Mouse (Mus musculus): ENCODE data around the gene Mfap4. TPM values are rescaled to one million over a fixed set of nuclear protein-coding genes. Genes with fewer than 3 reads are reported as not detected.
A peak's percentile ranks its signal among the peaks of the same experiment; 100 is the strongest.

Gene Mfap4
- polyA plus RNA-seq, 1 experiment from 2014 or later = 229 TPM

DNA sequence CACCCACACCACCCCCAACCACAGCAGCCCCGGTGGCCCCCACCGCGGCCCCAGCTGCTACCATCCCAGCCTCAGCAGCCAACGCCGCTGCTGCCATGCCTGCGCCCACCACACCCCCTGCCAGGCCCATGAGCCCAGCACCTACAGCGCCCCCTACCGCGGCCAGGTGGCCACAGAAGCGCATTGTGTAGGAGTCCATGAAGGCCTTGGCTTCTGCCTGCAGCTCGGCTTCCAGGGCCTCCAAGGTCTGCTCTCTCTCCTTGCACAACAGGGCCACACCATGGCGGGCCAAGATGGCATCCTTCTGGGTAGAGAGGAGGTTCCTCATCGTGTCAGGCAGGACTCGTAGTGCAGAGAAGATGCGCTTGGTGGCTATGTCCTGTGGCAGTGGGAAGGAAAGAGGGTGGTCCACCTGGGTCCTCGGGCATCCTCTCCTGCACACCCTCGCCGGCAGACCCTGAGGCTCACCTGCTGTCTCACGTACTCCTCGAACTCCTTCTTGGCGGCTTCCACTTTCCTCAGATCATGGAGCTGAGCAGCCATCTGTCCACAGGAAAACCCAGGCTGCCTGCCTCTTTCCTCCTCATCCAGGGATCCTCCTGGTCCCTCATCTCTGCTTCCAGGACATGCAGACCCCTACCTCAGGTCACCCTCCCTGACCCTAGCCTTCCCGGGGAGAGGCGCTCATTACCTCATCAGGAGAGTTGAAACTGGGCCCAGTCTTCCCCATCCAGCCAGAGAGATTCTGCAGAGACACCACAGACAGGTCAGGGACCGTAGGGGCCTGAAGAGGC, 35.5 kb upstream of the Mfap4 start:
- 72% methylated on average over 24 of the region's 24 CpGs for WGBS
- H3K4me2 ChIP-seq (ENCODE audit: low read depth, low read length) = no peak overlapping the region
- no peaks in the 10 kb centered on the region for H3K36me3 ChIP-seq (ENCODE audit: control insufficient read depth, insufficient read depth, low read length)
- H3K27me3 ChIP-seq (replicated peaks; ENCODE audit: control insufficient read depth, insufficient read depth, low read length) = no peaks in the 10 kb centered on the region
- no peaks in the 10 kb centered on the region for H3K9me3 ChIP-seq (ENCODE audit: control insufficient read depth, low read length)
- ATAC-seq = no peak
- no peak overlapping the region for H3K9ac ChIP-seq (ENCODE audit: low read depth, low read length)
- no peak overlapping the region for H3K27ac ChIP-seq (ENCODE audit: low read length)
- H3K4me1 ChIP-seq (ENCODE audit: control insufficient read depth, insufficient read depth, low read length) = peaks cover 7% of the 10 kb centered on the region; the same call in 1 of the 2 replicates
- no peak overlapping the region for H3K4me3 ChIP-seq (ENCODE audit: low read length)

DNA sequence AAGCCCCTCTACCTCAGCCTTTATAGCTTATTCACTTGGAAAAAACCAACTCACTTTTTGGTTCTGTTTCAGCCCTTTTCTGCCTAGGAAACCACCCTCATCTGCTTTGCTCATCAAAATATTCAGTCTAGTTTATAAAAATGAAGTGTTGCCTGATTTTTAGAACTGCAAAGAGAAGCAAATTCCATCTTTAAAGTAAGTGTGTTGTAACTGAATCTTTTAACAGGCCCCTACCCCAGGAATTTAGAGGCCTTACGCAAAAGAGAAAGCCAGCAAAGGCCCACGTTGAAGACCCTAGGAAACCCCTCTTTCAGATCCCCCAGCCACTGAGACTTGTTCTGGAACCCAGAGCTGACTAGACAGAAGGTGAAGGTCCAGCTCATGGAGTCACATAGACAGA, 21.2 kb upstream of the Mfap4 start:
- Histone ChIP-seq H3K4me3 (ENCODE audit: low read length) (no peak overlapping the region), H3K27ac (ENCODE audit: low read length) (peak overlapping the region; percentile 33; the same call in 1 of the 2 replicates), H3K9ac (ENCODE audit: low read depth, low read length) (0 out of 2 replicates have a peak overlapping the region, but pooled peaks have one; percentile 20), H3K4me2 (ENCODE audit: low read depth, low read length) (no peak overlapping the region), H3K4me1 (ENCODE audit: control insufficient read depth, insufficient read depth, low read length) (peaks cover 8% of the 10 kb centered on the region; the same call in 1 of the 2 replicates), H3K27me3 (replicated peaks; ENCODE audit: control insufficient read depth, insufficient read depth, low read length) (no peaks in the 10 kb centered on the region), H3K9me3 (ENCODE audit: control insufficient read depth, low read length) (no peaks in the 10 kb centered on the region), H3K36me3 (ENCODE audit: control insufficient read depth, insufficient read depth, low read length) (no peaks in the 10 kb centered on the region)
- ATAC-seq = no peak
- 63% methylated on average over 2 of the region's 2 CpGs for WGBS

- Histone ChIP-seq H3K4me3 (ENCODE audit: low read length) (no peak overlapping the region), H3K27me3 (replicated peaks; ENCODE audit: control insufficient read depth, insufficient read depth, low read length) (no peaks in the 10 kb centered on the region), H3K4me1 (ENCODE audit: control insufficient read depth, insufficient read depth, low read length) (peaks cover 8% of the 10 kb centered on the region; the same call in 1 of the 2 replicates), H3K9ac (ENCODE audit: low read depth, low read length) (no peak overlapping the region), H3K9me3 (ENCODE audit: control insufficient read depth, low read length) (no peaks in the 10 kb centered on the region), H3K27ac (ENCODE audit: low read length) (peak overlapping the region; percentile 60), H3K36me3 (ENCODE audit: control insufficient read depth, insufficient read depth, low read length) (no peaks in the 10 kb centered on the region), H3K4me2 (ENCODE audit: low read depth, low read length) (no peak overlapping the region)
- peak; percentile 67; the same call in 1 of the 2 replicates for ATAC-seq
- WGBS = 40% methylated on average over 4 of the region's 4 CpGs
These were observed 19.8 kb upstream of the Mfap4 start for GRCm38 (mm10) chr11:61465422-61465821.

GRCm38 (mm10) chr11:61468534-61468933, 16.7 kb upstream of the Mfap4 start:
- Histone ChIP-seq H3K9me3 (ENCODE audit: control insufficient read depth, low read length) (no peaks in the 10 kb centered on the region), H3K4me3 (ENCODE audit: low read length) (no peak overlapping the region), H3K4me2 (ENCODE audit: low read depth, low read length) (no peak overlapping the region), H3K27me3 (replicated peaks; ENCODE audit: control insufficient read depth, insufficient read depth, low read length) (no peaks in the 10 kb centered on the region), H3K27ac (ENCODE audit: low read length) (no peak overlapping the region), H3K4me1 (ENCODE audit: control insufficient read depth, insufficient read depth, low read length) (peaks cover 8% of the 10 kb centered on the region; the same call in 1 of the 2 replicates), H3K36me3 (ENCODE audit: control insufficient read depth, insufficient read depth, low read length) (no peaks in the 10 kb centered on the region), H3K9ac (ENCODE audit: low read depth, low read length) (no peak overlapping the region)
- no peak for ATAC-seq
- WGBS = 85% methylated on average over 4 of the region's 4 CpGs

GRCm38 (mm10) chr11:61469317-61469917, 15.8 kb upstream of the Mfap4 start:
- H3K9me3 ChIP-seq (ENCODE audit: control insufficient read depth, low read length) = no peaks in the 10 kb centered on the region
- no peak overlapping the region for H3K27ac ChIP-seq (ENCODE audit: low read length)
- H3K27me3 ChIP-seq (replicated peaks; ENCODE audit: control insufficient read depth, insufficient read depth, low read length) = no peaks in the 10 kb centered on the region
- H3K4me2 ChIP-seq (ENCODE audit: low read depth, low read length) = no peak overlapping the region
- H3K36me3 ChIP-seq (ENCODE audit: control insufficient read depth, insufficient read depth, low read length) = no peaks in the 10 kb centered on the region
- H3K4me1 ChIP-seq (ENCODE audit: control insufficient read depth, insufficient read depth, low read length) = peaks cover 4% of the 10 kb centered on the region; the same call in 1 of the 2 replicates
- 56% methylated on average over 7 of the region's 7 CpGs for WGBS
- H3K4me3 ChIP-seq (ENCODE audit: low read length) = no peak overlapping the region
- no peak overlapping the region for H3K9ac ChIP-seq (ENCODE audit: low read depth, low read length)
- no peak for ATAC-seq

GRCm38 (mm10) chr11:61470880-61471279, 14.4 kb upstream of the Mfap4 start:
- Histone ChIP-seq H3K9ac (ENCODE audit: low read depth, low read length) (no peak overlapping the region), H3K4me3 (ENCODE audit: low read length) (no peak overlapping the region), H3K27me3 (replicated peaks; ENCODE audit: control insufficient read depth, insufficient read depth, low read length) (no peaks in the 10 kb centered on the region), H3K9me3 (ENCODE audit: control insufficient read depth, low read length) (no peaks in the 10 kb centered on the region), H3K4me2 (ENCODE audit: low read depth, low read length) (no peak overlapping the region), H3K4me1 (ENCODE audit: control insufficient read depth, insufficient read depth, low read length) (0 out of 2 replicates have a peak, but pooled peaks cover 3% of the 10 kb centered on the region), H3K36me3 (ENCODE audit: control insufficient read depth, insufficient read depth, low read length) (no peaks in the 10 kb centered on the region), H3K27ac (ENCODE audit: low read length) (no peak overlapping the region)
- ATAC-seq = no peak

GRCm38 (mm10) chr11:61473630-61474029, 11.6 kb upstream of the Mfap4 start:
- 67% methylated on average over 4 of the region's 4 CpGs for WGBS
- H3K4me2 ChIP-seq (ENCODE audit: low read depth, low read length) = no peak overlapping the region
- no peaks in the 10 kb centered on the region for H3K27me3 ChIP-seq (replicated peaks; ENCODE audit: control insufficient read depth, insufficient read depth, low read length)
- H3K36me3 ChIP-seq (ENCODE audit: control insufficient read depth, insufficient read depth, low read length) = no peaks in the 10 kb centered on the region
- H3K27ac ChIP-seq (ENCODE audit: low read length) = no peak overlapping the region
- no peak for ATAC-seq
- H3K9ac ChIP-seq (ENCODE audit: low read depth, low read length) = no peak overlapping the region
- no peak overlapping the region for H3K4me3 ChIP-seq (ENCODE audit: low read length)
- no peaks in the 10 kb centered on the region for H3K9me3 ChIP-seq (ENCODE audit: control insufficient read depth, low read length)
- H3K4me1 ChIP-seq (ENCODE audit: control insufficient read depth, insufficient read depth, low read length) = peaks cover 6% of the 10 kb centered on the region; the same call in 1 of the 2 replicates

- no peak overlapping the region for H3K27ac ChIP-seq (ENCODE audit: low read length)
These were observed 8.3 kb upstream of the Mfap4 start for GRCm38 (mm10) chr11:61476786-61477382.

More at GRCm38 (mm10) chr11:61476786-61477382, 8.3 kb upstream of the Mfap4 start:
- peak overlapping the region; percentile 15 for H3K4me2 ChIP-seq (ENCODE audit: low read depth, low read length)
- H3K4me1 ChIP-seq (ENCODE audit: control insufficient read depth, insufficient read depth, low read length) = peaks cover 11% of the 10 kb centered on the region; the same call in 1 of the 2 replicates
- peak; percentile 59; the same call in 1 of the 2 replicates for ATAC-seq
- 0 out of 2 replicates have a peak overlapping the region, but pooled peaks have one; percentile 25 for H3K9ac ChIP-seq (ENCODE audit: low read depth, low read length)
- WGBS = 36% methylated on average over 12 of the region's 12 CpGs
- no peaks in the 10 kb centered on the region for H3K27me3 ChIP-seq (replicated peaks; ENCODE audit: control insufficient read depth, insufficient read depth, low read length)
- no peaks in the 10 kb centered on the region for H3K9me3 ChIP-seq (ENCODE audit: control insufficient read depth, low read length)
- no peaks in the 10 kb centered on the region for H3K36me3 ChIP-seq (ENCODE audit: control insufficient read depth, insufficient read depth, low read length)
- peak overlapping the region; percentile 7; the same call in 1 of the 2 replicates for H3K4me3 ChIP-seq (ENCODE audit: low read length)

Data from intestine, embryonic 16.5 days (tissue).